ENCODE assay signal across 21 mouse cellular contexts in genomic region chr7:113146526-113146925, GRCm38 (mm10).
A peak's percentile ranks its signal among the peaks of the same experiment; 100 is the strongest.
DNase-seq lines count a peak whose midpoint lies in the region; ATAC-seq and TF ChIP-seq lines count a peak whose summit lies in the region.
"Had no signal": no experiment of that assay in that cellular context is flagged by ENCODE, and none has a peak within 500 bp of the region (broad histone marks: within the 10 kb centered on the region; RNA-seq: fewer than 3 reads in every experiment).

No protein-coding gene starts in this region.

- ATAC-seq in cerebellum, adult (ENCODE audit: insufficient number of reproducible peaks, low FRiP score, low TSS enrichment) = no peak
- ATAC-seq: intestine, postnatal 0 days had no signal

- no peaks in the 10 kb centered on the region for H3K36me3 ChIP-seq in kidney, adult 2 months (ENCODE audit: control insufficient read depth, insufficient read depth, low read length)
- H3K36me3 ChIP-seq: heart, embryonic 12.5 days; heart, embryonic 15.5 days had no signal

- DNase-seq in kidney, adult 2 months = peak; percentile 43
- DNase-seq in kidney, postnatal 25 days = no peak
- DNase-seq in 3T3-L1 (ENCODE audit: low read depth, low spot score) = peak; percentile 63
- peak; percentile 65 for DNase-seq in Muller cell, postnatal 12 days (ENCODE audit: inconsistent ontology term)
- no peak for DNase-seq in frontal cortex, postnatal 36 days (ENCODE audit: low spot score in 2 of 2)
- DNase-seq in ovary, postnatal 14 days (ENCODE audit: low spot score) = no peak
- DNase-seq: adrenal gland, adult 8-10 months; adrenal gland, postnatal 25 days; cerebellum, adult 18-20 months; cerebellum, adult 9-10 months; forebrain, postnatal 0 days; gastrocnemius, postnatal 10 days; gastrocnemius, postnatal 36 days; heart, adult 18-20 months; heart, postnatal 10 days; heart, postnatal 36 days had no signal

- no peak for TF ChIP-seq POLR2A in kidney, adult 2 months (IDR thresholded peaks at IDR 0.05; ENCODE audit: low read depth, low read length)

- TF ChIP-seq CTCF in kidney, adult 2 months (conservative IDR thresholded peaks at IDR 0.05; ENCODE audit: insufficient read depth, insufficient read length, low read depth, low read length) = no peak

- H3K4me1 ChIP-seq in kidney, adult 2 months (ENCODE audit: control insufficient read depth, insufficient read depth, low read length) = no peaks in the 10 kb centered on the region; the same call in 1 of the 2 replicates

- H3K27ac ChIP-seq in kidney, adult 2 months (ENCODE audit: insufficient read depth, low read depth, low read length) = no peak overlapping the region
- H3K27ac ChIP-seq: heart, embryonic 15.5 days; hindbrain, embryonic 14.5 days had no signal

- H3K4me3 ChIP-seq in kidney, adult 2 months (ENCODE audit: insufficient read depth, low read depth, low read length) = no peak overlapping the region
- H3K4me3 ChIP-seq: heart, embryonic 12.5 days; heart, embryonic 15.5 days had no signal

- WGBS in kidney, adult 2 months = 83% methylated on average over 9 of the region's 9 CpGs

- no peaks in the 10 kb centered on the region for H3K27me3 ChIP-seq in kidney, adult 2 months (replicated peaks; ENCODE audit: control insufficient read depth, insufficient read depth, low read length)

Comparison
In these comparisons a context has a peak if more than half of its experiments do, and no peak if none do; other contexts are left out.
1. DNase-seq: peak in kidney, adult 2 months (single experiment), 3T3-L1 (single experiment) and Muller cell, postnatal 12 days (single experiment); none in kidney, postnatal 25 days (0 of 2), frontal cortex, postnatal 36 days (0 of 2) and ovary, postnatal 14 days (single experiment).